Mouse (Mus musculus) lung, embryonic 14.5 days (tissue): ENCODE results near the gene Ninj2. TPM values are rescaled to one million over a fixed set of nuclear protein-coding genes. Genes with fewer than 3 reads are reported as not detected.

Experiments
- ATAC-seq: fragments of 200-750 bp; cut with Nextera tagmentation; 2 replicates; pipeline ENCODE4 v1.8.0; 2017; ENCODE audit warnings: mild to moderate bottlenecking, moderate TSS enrichment, moderate library complexity; ENCODE audit not compliant: insufficient read depth
- DNase-seq: peaks from one replicate; pipeline ENCODE4 v3.0.0-alpha.2; 2015
- H3K27ac ChIP-seq: fragments of 300-500 bp; sonication (generic); 2 replicates; pipeline ENCODE4 v1.5.1; 2014; ENCODE audit warnings: low read depth, mild to moderate bottlenecking, moderate library complexity
- H3K27me3 ChIP-seq: fragments of 300-500 bp; sonication (generic); 2 replicates; pipeline ENCODE4 v1.6.1; 2014; ENCODE audit warnings: low read length, control low read depth; ENCODE audit not compliant: insufficient read depth
- H3K36me3 ChIP-seq: fragments of 300-500 bp; sonication (generic); 2 replicates; pipeline ENCODE4 v1.6.1; 2014; ENCODE audit warnings: control low read depth; ENCODE audit not compliant: insufficient read depth
- H3K4me1 ChIP-seq: fragments of 300-500 bp; sonication (generic); 2 replicates; pipeline ENCODE4 v1.6.1; 2014; ENCODE audit warnings: antibody characterized with exemption, control low read depth; ENCODE audit not compliant: insufficient read depth
- H3K4me2 ChIP-seq: fragments of 300-500 bp; sonication (generic); 2 replicates; pipeline ENCODE4 v1.6.1; 2014; ENCODE audit warnings: mild to moderate bottlenecking
- H3K4me3 ChIP-seq: fragments of 300-500 bp; sonication (generic); 2 replicates; pipeline ENCODE4 v1.5.1; 2014; ENCODE audit warnings: low read depth, low read length
- H3K9ac ChIP-seq: fragments of 300-500 bp; sonication (generic); 2 replicates; pipeline ENCODE4 v1.6.1; 2014
- H3K9me3 ChIP-seq: fragments of 300-500 bp; sonication (generic); 2 replicates; pipeline ENCODE4 v1.6.1; 2016; ENCODE audit warnings: low read depth, low read length, control low read depth
- CTCF ChIP-seq: IDR thresholded peaks from 2 replicates; pipeline ENCODE4 v1.5.1; 2016; ENCODE audit warnings: antibody characterized with exemption, low read depth
- WGBS: fragments of 180-500 bp; shearing (Covaris S2); extraction: QIAGEN DNeasy Blood & Tissue Kit; methylation state at CpG from one replicate; pipeline ENCODE4 v1.1.7; 2014; 5-methylcytosine and 5-hydroxymethylcytosine counted together
- polyA plus RNA-seq: library from polyadenylated mRNA; unstranded; fragments of >200 nt; fragmentation: Nextera tagmentation; extraction: Ambion mirVana; gene quantifications from 2 replicates; pipeline ENCODE4 v1.2.1, GENCODE M21; 2014

Ninj2 gene
- polyA plus RNA-seq, 1 experiment from 2014 or later = 0.30 TPM

- ATAC-seq (no peak), DNase-seq (no peak)
- H3K9me3 ChIP-seq = no peaks in the 10 kb centered on the region
- whole genome bisulfite sequencing = 66% methylated on average over 6 of the region's 6 CpGs
- no peak overlapping the region for H3K4me2 ChIP-seq
- no peak for TF ChIP-seq CTCF
- no peaks in the 10 kb centered on the region for H3K36me3 ChIP-seq
- H3K4me3 ChIP-seq = no peak overlapping the region
- H3K27me3 ChIP-seq = no peaks in the 10 kb centered on the region
- no peak overlapping the region for H3K27ac ChIP-seq
- no peaks in the 10 kb centered on the region for H3K4me1 ChIP-seq
- no peak overlapping the region for H3K9ac ChIP-seq
These were observed 118.4 kb downstream of the Ninj2 start for GRCm38 (mm10) chr6:120211536-120211935.

GRCm38 (mm10) chr6:120216702-120217101 lies 123.6 kb downstream of the Ninj2 start:
- 0 out of 2 replicates have a peak, but pooled peaks have one; percentile 56 for ATAC-seq
- WGBS = 61% methylated on average over 1 of the region's 1 CpGs
- DNase-seq = no peak
- Histone ChIP-seq H3K27me3 (no peaks in the 10 kb centered on the region), H3K4me1 (no peaks in the 10 kb centered on the region), H3K9ac (no peak overlapping the region), H3K4me2 (no peak overlapping the region), H3K36me3 (no peaks in the 10 kb centered on the region), H3K27ac (no peak overlapping the region), H3K4me3 (no peak overlapping the region), H3K9me3 (no peaks in the 10 kb centered on the region)
- TF ChIP-seq CTCF = no peak

GRCm38 (mm10) chr6:120219281-120219680 lies 126.1 kb downstream of the Ninj2 start:
- Histone ChIP-seq H3K4me3 (no peak overlapping the region), H3K9me3 (no peaks in the 10 kb centered on the region), H3K27ac (no peak overlapping the region), H3K36me3 (no peaks in the 10 kb centered on the region), H3K4me1 (no peaks in the 10 kb centered on the region), H3K27me3 (no peaks in the 10 kb centered on the region), H3K4me2 (no peak overlapping the region), H3K9ac (no peak overlapping the region)
- DNase-seq (no peak), ATAC-seq (no peak)
- 87% methylated on average over 2 of the region's 2 CpGs for WGBS
- TF ChIP-seq CTCF = no peak

- Histone ChIP-seq H3K36me3 (no peaks in the 10 kb centered on the region), H3K9ac (no peak overlapping the region), H3K4me3 (no peak overlapping the region), H3K9me3 (no peaks in the 10 kb centered on the region), H3K4me2 (no peak overlapping the region), H3K27me3 (no peaks in the 10 kb centered on the region), H3K27ac (no peak overlapping the region), H3K4me1 (no peaks in the 10 kb centered on the region)
- 24% methylated on average over 6 of the region's 6 CpGs for WGBS
- peak; percentile 74 for TF ChIP-seq CTCF
- ATAC-seq (no peak), DNase-seq (peak; percentile 75)
These were observed 129.5 kb downstream of the Ninj2 start for GRCm38 (mm10) chr6:120222669-120223068.

GRCm38 (mm10) chr6:120225355-120225754 lies 132.2 kb downstream of the Ninj2 start:
- Histone ChIP-seq H3K9me3 (no peaks in the 10 kb centered on the region), H3K4me3 (no peak overlapping the region), H3K4me2 (no peak overlapping the region), H3K9ac (no peak overlapping the region), H3K4me1 (no peaks in the 10 kb centered on the region), H3K27ac (no peak overlapping the region), H3K36me3 (no peaks in the 10 kb centered on the region), H3K27me3 (no peaks in the 10 kb centered on the region)
- no peak for ATAC-seq
- DNase-seq = no peak
- 44% methylated on average over 6 of the region's 6 CpGs for WGBS
- no peak for TF ChIP-seq CTCF

- no peak for ATAC-seq
- no peak overlapping the region for H3K4me3 ChIP-seq
- no peak overlapping the region for H3K4me2 ChIP-seq
- DNase-seq = no peak
- no peak overlapping the region for H3K27ac ChIP-seq
- 81% methylated on average over 7 of the region's 7 CpGs for WGBS
- H3K9ac ChIP-seq = no peak overlapping the region
- H3K27me3 ChIP-seq = no peaks in the 10 kb centered on the region
- H3K9me3 ChIP-seq = no peaks in the 10 kb centered on the region
- TF ChIP-seq CTCF = no peak
- no peaks in the 10 kb centered on the region for H3K36me3 ChIP-seq
- H3K4me1 ChIP-seq = no peaks in the 10 kb centered on the region
These were observed 133.9 kb downstream of the Ninj2 start for GRCm38 (mm10) chr6:120227068-120227467.

GRCm38 (mm10) chr6:120229806-120230205 lies 136.7 kb downstream of the Ninj2 start:
- DNase-seq (no peak), ATAC-seq (no peak)
- WGBS = 82% methylated on average over 7 of the region's 7 CpGs
- Histone ChIP-seq H3K9ac (no peak overlapping the region), H3K27ac (no peak overlapping the region), H3K4me1 (no peaks in the 10 kb centered on the region), H3K4me2 (no peak overlapping the region), H3K27me3 (no peaks in the 10 kb centered on the region), H3K9me3 (no peaks in the 10 kb centered on the region), H3K4me3 (no peak overlapping the region), H3K36me3 (no peaks in the 10 kb centered on the region)
- TF ChIP-seq CTCF = no peak

GRCm38 (mm10) chr6:120230441-120230840 lies 137.3 kb downstream of the Ninj2 start:
- H3K36me3 ChIP-seq = no peaks in the 10 kb centered on the region
- H3K9ac ChIP-seq = no peak overlapping the region
- 57% methylated on average over 1 of the region's 1 CpGs for WGBS
- ATAC-seq (no peak), DNase-seq (no peak)
- TF ChIP-seq CTCF = no peak
- no peak overlapping the region for H3K4me3 ChIP-seq
- no peaks in the 10 kb centered on the region for H3K27me3 ChIP-seq
- no peaks in the 10 kb centered on the region for H3K4me1 ChIP-seq
- no peak overlapping the region for H3K4me2 ChIP-seq
- no peaks in the 10 kb centered on the region for H3K9me3 ChIP-seq
- no peak overlapping the region for H3K27ac ChIP-seq
